Mouse (Mus musculus) bone marrow, adult 2 months (tissue): ENCODE measurements around the gene Prrc2a. TPM values are rescaled to one million over a fixed set of nuclear protein-coding genes. Genes with fewer than 3 reads are reported as not detected.

Experiments used
- H3K27ac ChIP-seq: fragments of 200-500 bp; 2 replicates; pipeline ENCODE4 v1.5.1; 2012; ENCODE audit warnings: low read depth, mild to moderate bottlenecking, control low read depth, inconsistent platforms, low read length; ENCODE audit not compliant: control insufficient read depth, poor library complexity, insufficient read depth
- H3K4me1 ChIP-seq: fragments of 200-500 bp; 2 replicates; pipeline ENCODE4 v1.6.1; 2011; ENCODE audit warnings: low read length; ENCODE audit not compliant: control insufficient read depth, insufficient read depth
- H3K4me3 ChIP-seq: fragments of 200-500 bp; replicated peaks from 2 replicates; pipeline ENCODE3; 2011; ENCODE audit warnings: mild to moderate bottlenecking, low read depth, low read length, control low read depth; ENCODE audit not compliant: control insufficient read depth
- CTCF ChIP-seq: fragments of 200-500 bp; IDR thresholded peaks from 2 replicates; pipeline ENCODE4 v1.5.1; 2011; ENCODE audit warnings: low read length, control low read depth; ENCODE audit not compliant: control insufficient read depth, insufficient read depth
- POLR2A ChIP-seq: fragments of 200-500 bp; IDR thresholded peaks from 2 replicates; pipeline ENCODE4 v1.6.1; 2011; ENCODE audit warnings: low read depth, mild to moderate bottlenecking, control low read depth, low read length, borderline replicate concordance; ENCODE audit not compliant: control insufficient read depth
- WGBS: fragments of 180-500 bp; shearing (Covaris S2); methylation state at CpG from one replicate; pipeline ENCODE4 v1.1.7; 2018; 5-methylcytosine and 5-hydroxymethylcytosine counted together
- polyA plus RNA-seq: library from polyadenylated mRNA; stranded (reverse); fragments of >200 nt; gene quantifications from 2 replicates; pipeline ENCODE4 v1.2.4, GENCODE M21; 2011; ENCODE audit warnings: low replicate concordance; ENCODE audit not compliant: missing spikeins, insufficient read depth, insufficient read length

Gene Prrc2a
- polyA plus RNA-seq, 1 experiment = 208 TPM

DNA sequence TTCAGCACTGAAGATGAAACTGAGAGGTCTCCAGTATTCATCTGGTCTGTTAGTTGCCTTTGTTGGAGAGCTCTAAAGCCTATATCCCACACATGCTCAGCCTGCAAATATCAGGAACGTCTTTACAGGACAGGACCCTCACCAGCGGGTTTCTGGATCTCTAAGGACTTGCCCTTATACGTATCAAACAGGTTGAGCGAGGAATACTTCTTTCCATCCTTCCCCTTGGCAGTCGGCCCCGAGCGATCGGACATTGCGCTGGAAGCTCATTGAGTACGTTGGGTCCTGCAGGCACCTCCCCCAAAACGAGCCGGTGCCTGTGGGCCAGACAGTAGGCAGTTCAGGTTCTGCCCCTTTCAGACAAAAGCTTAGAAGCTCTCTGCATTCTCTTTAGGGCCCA is 2.0 kb downstream of the Prrc2a start:
- H3K4me3 ChIP-seq = no peak overlapping the region
- H3K4me1 ChIP-seq = peaks cover 4% of the 10 kb centered on the region; the same call in 1 of the 2 replicates
- TF ChIP-seq POLR2A (no peak), CTCF (no peak)
- H3K27ac ChIP-seq = no peak overlapping the region
- WGBS = 42% methylated on average over 12 of the region's 12 CpGs

DNA sequence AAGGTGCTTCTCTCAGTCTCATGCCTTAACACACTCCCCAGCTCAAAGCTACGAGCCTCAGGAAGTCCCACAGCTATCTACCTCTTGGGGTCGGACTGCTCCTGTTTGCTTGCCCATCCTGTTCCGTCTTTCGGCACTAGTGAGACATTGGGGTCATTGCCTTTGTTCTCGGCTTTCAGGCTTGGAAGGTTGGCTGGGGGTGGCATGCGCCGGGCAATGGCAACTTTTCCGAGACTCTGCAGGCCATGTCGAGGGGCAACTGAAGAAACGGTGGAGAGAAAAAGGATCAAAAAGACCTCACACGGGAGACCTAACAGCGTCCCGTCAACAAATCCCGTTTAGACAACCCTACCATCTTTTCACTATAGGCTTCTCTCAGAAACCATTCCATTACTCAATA is 2.6 kb downstream of the Prrc2a start:
- TF ChIP-seq CTCF (no peak), POLR2A (no peak)
- no peak overlapping the region for H3K4me3 ChIP-seq
- WGBS = 79% methylated on average over 14 of the region's 14 CpGs
- H3K4me1 ChIP-seq = peaks cover 4% of the 10 kb centered on the region; the same call in 1 of the 2 replicates
- no peak overlapping the region for H3K27ac ChIP-seq

DNA sequence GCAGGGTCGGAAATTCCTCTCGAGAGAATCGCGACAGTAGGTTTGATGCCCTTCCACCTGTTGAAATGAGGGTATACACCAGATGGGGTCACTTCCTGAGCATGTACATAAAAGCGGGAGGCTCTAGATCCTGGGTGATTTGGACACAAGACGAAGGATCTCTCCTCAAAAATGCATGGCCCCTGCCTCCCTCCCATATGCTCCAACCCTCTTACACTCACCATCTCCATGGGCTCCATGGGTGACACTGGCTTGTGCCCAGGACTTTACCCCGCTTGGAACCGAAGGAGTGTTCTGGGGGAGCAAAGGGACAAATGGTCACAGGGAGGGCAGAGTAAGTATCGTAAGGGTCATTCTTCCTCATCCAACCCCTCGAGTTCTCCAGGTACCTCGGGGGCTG is 3.3 kb downstream of the Prrc2a start:
- 80% methylated on average over 11 of the region's 11 CpGs for WGBS
- H3K4me3 ChIP-seq = no peak overlapping the region
- H3K27ac ChIP-seq = no peak overlapping the region
- peaks cover 3% of the 10 kb centered on the region; the same call in 1 of the 2 replicates for H3K4me1 ChIP-seq
- TF ChIP-seq CTCF = no peak
- no peak for TF ChIP-seq POLR2A

DNA sequence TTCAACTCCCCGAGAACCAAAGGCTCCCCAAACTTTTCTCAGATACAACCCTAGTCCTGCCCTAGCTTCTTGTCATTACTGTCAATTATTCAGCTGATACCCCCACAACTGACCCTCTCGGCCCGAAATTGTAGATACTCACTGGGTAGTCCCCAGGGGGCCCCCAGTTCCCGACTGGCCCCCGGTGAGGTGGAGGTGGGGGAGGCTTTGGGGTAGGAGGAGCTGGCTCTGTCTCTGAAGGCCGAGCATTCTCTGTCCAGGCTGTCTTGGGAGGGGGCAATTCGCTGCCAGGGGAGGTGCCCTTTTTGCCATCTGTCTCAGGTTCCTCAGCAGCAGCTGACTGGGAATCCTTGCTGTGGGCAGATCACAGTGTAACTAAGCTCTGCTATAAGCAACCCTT is 5.1 kb downstream of the Prrc2a start:
- Histone ChIP-seq H3K27ac (no peak overlapping the region), H3K4me1 (peaks cover 2% of the 10 kb centered on the region; the same call in 1 of the 2 replicates), H3K4me3 (no peak overlapping the region)
- TF ChIP-seq POLR2A (no peak), CTCF (no peak)
- WGBS = 87% methylated on average over 7 of the region's 7 CpGs

DNA sequence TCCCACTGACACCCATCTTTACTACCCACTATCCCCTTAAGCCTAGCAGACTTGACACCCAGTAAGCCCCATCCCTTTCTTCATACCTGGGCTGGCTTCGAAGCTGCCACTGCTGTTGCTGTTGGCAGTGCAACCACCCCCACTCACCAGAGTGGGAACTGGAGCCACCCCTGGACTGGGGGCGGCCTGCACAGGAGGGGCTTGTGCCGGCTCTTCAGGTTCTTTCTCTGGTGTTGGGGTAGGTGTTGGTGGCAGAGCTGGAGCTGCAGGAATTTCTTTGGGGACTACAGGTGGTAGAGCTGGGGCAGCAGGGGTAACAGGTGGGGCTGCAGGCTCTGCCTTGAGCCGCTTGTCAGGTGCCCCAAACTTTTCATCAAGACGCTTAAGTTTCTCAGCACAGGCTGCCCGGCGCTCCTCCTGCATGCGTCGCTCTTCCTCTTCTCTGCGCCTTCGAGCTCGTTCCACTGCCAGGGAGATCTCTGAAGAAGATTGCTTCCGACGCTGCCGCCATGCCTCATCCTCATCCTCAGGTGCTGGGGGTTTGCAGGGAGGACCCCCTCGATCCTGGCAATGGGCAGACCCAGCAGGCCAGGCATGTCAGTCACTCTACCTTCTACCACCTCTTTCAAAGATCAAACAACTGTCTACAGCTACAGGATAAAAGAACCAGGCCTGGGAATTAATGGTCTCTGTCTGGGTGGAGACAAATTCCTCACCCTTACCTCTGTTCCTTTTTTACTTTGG is 5.7 kb downstream of the Prrc2a start:
- WGBS = 92% methylated on average over 16 of the region's 16 CpGs
- peaks cover 2% of the 10 kb centered on the region; the same call in 1 of the 2 replicates for H3K4me1 ChIP-seq
- TF ChIP-seq POLR2A (no peak), CTCF (no peak)
- H3K4me3 ChIP-seq = no peak overlapping the region
- no peak overlapping the region for H3K27ac ChIP-seq

DNA sequence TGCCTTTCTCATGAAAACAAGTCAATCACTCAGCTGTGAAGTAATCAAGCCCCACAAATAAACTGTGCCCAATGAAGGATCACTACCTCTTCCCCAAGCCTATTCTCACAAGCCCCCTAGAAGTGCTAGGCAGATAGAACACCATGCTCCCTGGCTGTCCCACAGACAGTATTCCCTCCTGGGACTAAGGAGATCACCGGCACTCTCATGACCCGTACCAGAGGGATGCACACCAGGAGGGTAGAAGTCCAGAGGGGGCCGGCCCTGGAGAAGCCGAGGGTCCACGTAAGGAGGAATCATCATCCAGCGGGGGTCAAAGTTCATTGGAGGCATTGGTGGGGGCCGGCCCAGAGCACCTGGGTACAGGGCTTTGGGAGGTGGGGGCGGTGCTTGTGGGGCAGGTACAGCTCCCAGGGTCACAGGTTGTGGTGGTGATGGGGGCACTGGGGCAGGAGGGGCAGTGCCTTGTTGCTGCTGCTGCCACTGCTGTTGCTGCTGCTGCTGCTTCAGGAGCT is 7.0 kb downstream of the Prrc2a start:
- Histone ChIP-seq H3K4me1 (peaks cover under 1% of the 10 kb centered on the region; the same call in 1 of the 2 replicates), H3K27ac (no peak overlapping the region), H3K4me3 (no peak overlapping the region)
- TF ChIP-seq POLR2A (no peak), CTCF (no peak)
- 95% methylated on average over 8 of the region's 8 CpGs for WGBS

DNA sequence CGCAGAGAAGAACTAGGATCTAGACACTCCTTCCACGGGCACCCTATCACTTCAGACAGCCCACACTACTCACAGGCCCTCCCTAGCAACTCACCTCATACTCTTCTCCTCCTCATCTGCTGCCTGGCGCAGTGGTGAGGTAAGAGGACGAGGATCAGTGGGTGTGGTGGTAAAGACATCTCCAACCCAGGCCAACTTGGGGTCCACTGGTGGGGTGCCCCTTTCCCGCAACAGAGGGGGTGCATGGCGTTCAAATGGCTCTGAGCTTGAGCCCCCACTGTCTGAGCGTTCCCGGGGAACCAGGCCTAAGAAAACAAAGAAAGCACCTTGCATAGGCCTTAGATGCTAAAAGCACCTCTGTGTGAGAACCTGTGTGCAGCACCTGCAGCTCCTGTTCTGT is 7.4 kb downstream of the Prrc2a start:
- Histone ChIP-seq H3K27ac (no peak overlapping the region), H3K4me1 (no peaks in the 10 kb centered on the region), H3K4me3 (no peak overlapping the region)
- TF ChIP-seq POLR2A = no peak
- no peak for TF ChIP-seq CTCF
- 87% methylated on average over 8 of the region's 8 CpGs for WGBS

DNA sequence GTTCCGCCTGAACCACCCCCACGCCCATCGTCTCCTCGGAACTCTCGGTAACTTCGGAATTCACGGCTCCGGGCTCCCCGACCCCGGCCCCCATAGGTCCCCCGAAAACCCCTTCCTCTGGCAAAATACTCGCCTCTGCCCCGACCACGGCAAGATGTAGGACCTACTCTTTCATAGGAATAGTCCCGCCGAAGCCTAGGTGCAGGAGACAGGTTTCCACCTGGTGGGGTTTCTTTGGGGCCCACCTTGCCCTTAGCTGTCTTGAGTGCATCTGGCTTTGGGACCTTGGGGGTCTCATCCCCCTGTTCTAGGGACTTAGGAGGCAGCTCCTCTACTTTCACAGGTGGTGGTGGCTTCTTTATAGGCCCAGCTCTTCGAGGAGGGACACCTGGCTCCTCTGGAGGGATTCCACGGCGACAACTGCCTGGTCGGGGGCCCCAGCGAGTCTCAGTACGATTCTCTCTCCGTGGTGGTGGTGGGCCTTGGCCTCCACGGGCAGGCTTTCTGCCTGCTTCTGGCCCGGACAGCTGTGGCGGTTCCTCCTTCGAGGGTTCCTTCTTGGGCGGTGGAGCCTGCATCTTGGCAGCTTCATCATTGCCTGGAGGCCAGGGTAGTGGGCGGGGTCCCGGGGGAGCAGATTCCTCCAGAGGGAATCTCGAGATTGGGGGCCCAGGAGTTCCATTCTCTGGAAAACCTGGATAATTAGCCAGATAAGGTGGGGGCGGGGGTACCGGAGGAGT is 8.1 kb downstream of the Prrc2a start:
- Histone ChIP-seq H3K4me3 (no peak overlapping the region), H3K27ac (no peak overlapping the region; the same call in 1 of the 2 replicates), H3K4me1 (no peaks in the 10 kb centered on the region)
- WGBS = 91% methylated on average over 33 of the region's 33 CpGs
- TF ChIP-seq CTCF = no peak
- TF ChIP-seq POLR2A = no peak

DNA sequence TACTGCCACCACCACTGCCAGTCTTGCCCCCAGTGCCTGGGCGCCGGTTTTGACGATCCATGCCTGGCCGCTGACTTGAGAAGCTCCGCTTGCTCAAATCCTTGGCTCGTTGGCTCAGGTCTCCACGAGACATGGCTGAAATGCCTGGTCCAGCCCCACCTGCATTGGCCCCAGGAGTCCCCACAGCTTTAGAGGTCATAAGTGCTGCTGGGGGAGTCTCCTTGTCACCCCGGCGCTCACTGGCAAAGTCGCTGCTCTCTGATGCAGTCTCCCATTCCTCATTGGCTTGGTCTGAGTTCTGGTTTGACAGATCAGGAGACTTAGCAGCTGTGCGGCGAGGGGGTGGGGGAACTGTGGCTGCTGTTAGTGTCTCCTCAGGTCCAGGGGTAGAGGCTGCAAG is 9.2 kb downstream of the Prrc2a start:
- Histone ChIP-seq H3K4me1 (no peaks in the 10 kb centered on the region), H3K4me3 (no peak overlapping the region), H3K27ac (no peak overlapping the region)
- TF ChIP-seq POLR2A = no peak
- WGBS = 92% methylated on average over 12 of the region's 12 CpGs
